Mouse (Mus musculus) lung, adult 2 months (tissue): Measurements from ENCODE around the gene Pate2.
A peak's percentile ranks its signal among the peaks of the same experiment; 100 is the strongest.

Experiments used
- CTCF ChIP-seq: fragments of 200-500 bp; IDR thresholded peaks from 2 replicates; pipeline ENCODE4 v1.5.1; 2011; ENCODE audit warnings: mild to moderate bottlenecking, low read length, control low read depth; ENCODE audit not compliant: insufficient read depth
- POLR2A ChIP-seq: fragments of 200-500 bp; IDR thresholded peaks from 2 replicates; pipeline ENCODE4 v1.6.1; 2011; ENCODE audit warnings: low read depth, mild to moderate bottlenecking, control low read depth, low read length, borderline replicate concordance; ENCODE audit errors: extremely low read depth

DNA sequence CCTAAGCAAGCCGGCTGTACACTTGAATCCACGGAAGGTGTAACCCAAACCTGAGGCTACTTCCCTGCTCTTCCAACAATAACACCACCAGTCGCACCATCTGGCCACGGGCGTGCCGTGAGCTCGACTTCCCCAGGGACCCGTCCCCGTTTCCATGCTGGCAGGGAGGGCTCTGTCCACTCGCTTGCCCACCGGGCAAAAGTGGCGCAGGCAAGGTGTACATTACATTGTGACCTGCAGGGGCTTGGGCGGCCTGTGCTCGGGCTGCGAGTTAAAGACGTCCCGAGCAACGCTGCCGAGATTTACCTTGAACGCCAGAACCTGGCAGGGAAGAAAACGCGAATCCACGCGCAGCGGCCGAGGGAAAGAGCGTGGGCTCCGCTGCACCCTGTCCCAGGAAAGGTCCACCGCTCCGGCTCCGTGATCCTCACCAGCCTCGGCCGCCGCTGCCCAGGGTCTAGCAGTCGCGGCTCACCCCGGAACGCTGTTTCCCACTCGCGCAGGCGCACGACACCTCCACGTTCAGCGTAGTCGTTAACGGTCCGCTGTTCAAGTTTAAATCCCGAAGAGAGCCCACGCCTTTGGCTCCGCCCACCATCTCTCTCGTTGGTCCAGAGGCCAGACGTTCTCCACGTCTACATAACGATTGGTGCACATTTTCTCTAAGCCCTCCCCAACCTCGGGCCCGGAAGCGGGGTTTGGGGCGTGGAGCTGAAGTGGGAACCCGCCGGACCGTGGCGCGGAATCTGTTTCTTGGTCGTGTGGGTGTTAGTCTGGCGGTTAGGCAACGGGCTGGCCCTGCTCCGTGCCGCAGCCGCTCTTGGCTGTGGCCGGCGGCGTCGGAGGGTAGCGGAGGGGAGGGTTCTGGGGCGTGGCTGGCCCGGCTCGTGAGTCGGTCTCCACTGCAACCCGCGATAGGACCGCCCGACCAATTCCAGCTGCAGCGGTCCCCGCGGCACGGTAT lies at the start of gene Pate2, which contains the start of gene Hyls1:
- no peak for TF ChIP-seq CTCF
- TF ChIP-seq POLR2A = peak; percentile 70
